Mouse (Mus musculus): ENCODE data around the gene Macf1.

GRCm38 (mm10) chr4:123685046-123685445 lies 886 bp upstream of the Macf1 start:
- TF ChIP-seq CTCF (IDR thresholded peaks at IDR 0.05; ENCODE audit: borderline replicate concordance, insufficient read depth, low read length) = no peak
- TF ChIP-seq POLR2A (IDR thresholded peaks at IDR 0.05; ENCODE audit: low read depth, low read length) = no peak

All from embryonic fibroblast, embryonic 13.5 days (primary cell).